8 mouse cellular contexts compared by ENCODE assay signal in the genomic region with DNA sequence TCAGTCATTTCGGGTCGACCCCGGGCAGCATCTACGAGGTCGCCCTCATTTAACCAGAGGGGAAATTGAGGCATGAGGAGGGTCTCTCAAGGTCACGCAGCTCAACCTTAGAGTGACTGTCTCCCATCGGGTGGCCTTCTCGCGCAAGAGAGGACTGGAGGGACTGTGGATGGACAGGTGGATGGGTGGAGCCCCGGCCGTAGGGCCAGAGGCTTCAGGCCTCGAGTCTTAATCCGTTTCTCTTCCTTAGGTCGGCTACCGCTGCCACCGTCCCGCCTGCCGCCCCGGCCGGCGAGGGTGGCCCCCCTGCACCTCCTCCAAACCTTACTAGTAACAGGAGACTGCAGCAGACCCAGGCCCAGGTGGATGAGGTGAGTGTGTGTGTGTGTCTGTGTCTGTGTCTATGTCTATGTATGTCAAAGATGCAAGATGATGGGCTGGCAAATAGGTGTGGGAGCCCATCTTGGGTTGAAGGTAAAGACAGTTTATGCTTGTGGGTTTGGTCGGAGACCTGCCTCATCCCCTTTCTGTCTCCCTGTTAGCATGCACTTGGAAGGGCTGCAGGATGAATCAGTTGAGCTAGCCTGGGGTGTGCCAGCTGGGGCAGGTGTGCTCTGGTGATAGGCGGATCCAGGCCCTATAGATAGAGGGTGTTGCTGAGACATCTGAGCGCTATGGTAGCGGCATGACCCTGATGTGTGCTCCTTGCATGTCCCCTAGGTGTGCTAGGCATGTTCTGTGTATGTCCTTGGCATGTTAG. TPM values are rescaled to one million over a fixed set of nuclear protein-coding genes. Genes with fewer than 3 reads are reported as not detected.
A peak's percentile ranks its signal among the peaks of the same experiment; 100 is the strongest.
DNase-seq lines count a peak whose midpoint lies in the region; ATAC-seq lines count a peak whose summit lies in the region.

No protein-coding gene starts in this region.

- peaks cover 34% of the 10 kb centered on the region for H3K36me3 ChIP-seq in embryonic facial prominence, embryonic 10.5 days (replicated peaks)
- H3K36me3 ChIP-seq in hindbrain, embryonic 15.5 days: peaks cover 9% of the 10 kb centered on the region
- peaks cover 33% of the 10 kb centered on the region for H3K36me3 ChIP-seq in midbrain, embryonic 10.5 days

- intact Hi-C loops in heart, postnatal 25 days (cut with DNase I): loop anchor here (2.0 kb wide), 1 partner anchor 18 kb away; a partner anchor contains a TSS

- H3K9ac ChIP-seq in hindbrain, embryonic 15.5 days: peak overlapping the region; percentile 95

- ATAC-seq in hindbrain, embryonic 15.5 days (ENCODE audit: low FRiP score, low read depth): peak; percentile 28
- no peak for ATAC-seq in monocyte, adult 5-6 weeks (replicated peaks; ENCODE audit: insufficient number of reproducible peaks, low FRiP score, low TSS enrichment, poor library complexity, severe bottlenecking)

- H3K9me3 ChIP-seq in embryonic facial prominence, embryonic 10.5 days: no peaks in the 10 kb centered on the region
- no peaks in the 10 kb centered on the region for H3K9me3 ChIP-seq in hindbrain, embryonic 15.5 days
- H3K9me3 ChIP-seq in midbrain, embryonic 10.5 days (replicated peaks): no peaks in the 10 kb centered on the region

- peak overlapping the region; percentile 98 for H3K4me2 ChIP-seq in hindbrain, embryonic 15.5 days

- no peaks in the 10 kb centered on the region for H3K27me3 ChIP-seq in embryonic facial prominence, embryonic 10.5 days (replicated peaks; ENCODE audit: low read depth, poor library complexity, severe bottlenecking)
- no peaks in the 10 kb centered on the region for H3K27me3 ChIP-seq in hindbrain, embryonic 15.5 days
- H3K27me3 ChIP-seq in midbrain, embryonic 10.5 days (ENCODE audit: low read depth, poor library complexity, severe bottlenecking): no peaks in the 10 kb centered on the region

- peaks cover 45% of the 10 kb centered on the region for H3K4me1 ChIP-seq in embryonic facial prominence, embryonic 10.5 days
- H3K4me1 ChIP-seq in hindbrain, embryonic 15.5 days (replicated peaks): peaks cover 33% of the 10 kb centered on the region
- H3K4me1 ChIP-seq in midbrain, embryonic 10.5 days: peaks cover 54% of the 10 kb centered on the region

- DNase-seq in heart, adult 11 months: peak; percentile 95
- DNase-seq in heart, postnatal 25 days (ENCODE audit: low spot score): no peak
- peak; percentile 54 for DNase-seq in A20 (ENCODE audit: low read depth, low spot score)
- DNase-seq in embryonic facial prominence, embryonic 10.5 days (ENCODE audit: low spot score): no peak
- DNase-seq in midbrain, embryonic 10.5 days (ENCODE audit: low spot score): no peak
- no peak for DNase-seq in Muller cell, postnatal 12 days (ENCODE audit: inconsistent ontology term)

- WGBS in embryonic facial prominence, embryonic 10.5 days: 11% methylated on average over 25 of the region's 25 CpGs
- WGBS in hindbrain, embryonic 15.5 days: 13% methylated on average over 24 of the region's 25 CpGs
- 12% methylated on average over 25 of the region's 25 CpGs for WGBS in midbrain, embryonic 10.5 days

- H3K4me3 ChIP-seq in embryonic facial prominence, embryonic 10.5 days: peak overlapping the region; percentile 87
- peak overlapping the region; percentile 64 for H3K4me3 ChIP-seq in hindbrain, embryonic 15.5 days
- peak overlapping the region; percentile 83 for H3K4me3 ChIP-seq in midbrain, embryonic 10.5 days

- H3K27ac ChIP-seq in embryonic facial prominence, embryonic 10.5 days (replicated peaks): peak overlapping the region; percentile 99
- peak overlapping the region; percentile 89 for H3K27ac ChIP-seq in hindbrain, embryonic 15.5 days (replicated peaks)
- H3K27ac ChIP-seq in midbrain, embryonic 10.5 days (replicated peaks): peak overlapping the region; percentile 99

RNA-seq across cellular contexts. Expression of a gene that starts 0.7 kb away (rescaled TPM):
- 10 to 100 TPM; 59.6 to 65.7 TPM for total RNA-seq in heart, postnatal 25 days (2021)
- 60.9 and 70.0 TPM in 2 replicates for polyA plus RNA-seq in embryonic facial prominence, embryonic 10.5 days (2016; fragmentation: Nextera tagmentation; extraction: Ambion mirVana)
- polyA plus RNA-seq in hindbrain, embryonic 15.5 days (2015; fragmentation: Nextera tagmentation; extraction: Ambion mirVana): 317 and 437 TPM in 2 replicates
- 63.1 and 90.1 TPM in 2 replicates for polyA plus RNA-seq in midbrain, embryonic 10.5 days (2016; fragmentation: Nextera tagmentation; extraction: Ambion mirVana)
- total RNA-seq in monocyte, adult 5-6 weeks (2017): 13.1 to 89.9 TPM (median 23.6 TPM) in 3 replicates

RNA-seq across cellular contexts. Expression of a gene that starts 6.0 kb away (rescaled TPM):
- 10 to 100 TPM; 32.3 to 61.0 TPM for total RNA-seq in heart, postnatal 25 days (2021)
- 6.1 and 7.3 TPM in 2 replicates for polyA plus RNA-seq in embryonic facial prominence, embryonic 10.5 days (2016; fragmentation: Nextera tagmentation; extraction: Ambion mirVana)
- polyA plus RNA-seq in hindbrain, embryonic 15.5 days (2015; fragmentation: Nextera tagmentation; extraction: Ambion mirVana): 10.0 and 10.1 TPM in 2 replicates
- polyA plus RNA-seq in midbrain, embryonic 10.5 days (2016; fragmentation: Nextera tagmentation; extraction: Ambion mirVana): 6.8 and 7.6 TPM in 2 replicates
- total RNA-seq in monocyte, adult 5-6 weeks (2017): 44.9 to 89.7 TPM (median 81.1 TPM) in 3 replicates

RNA-seq across cellular contexts. Expression of a gene that starts 18.4 kb away (rescaled TPM):
- 1 to 10 TPM; 4.4 to 9.8 TPM for total RNA-seq in heart, postnatal 25 days (2021)
- 41.0 and 44.5 TPM in 2 replicates for polyA plus RNA-seq in embryonic facial prominence, embryonic 10.5 days (2016; fragmentation: Nextera tagmentation; extraction: Ambion mirVana)
- polyA plus RNA-seq in hindbrain, embryonic 15.5 days (2015; fragmentation: Nextera tagmentation; extraction: Ambion mirVana): 36.6 and 41.7 TPM in 2 replicates
- 63.4 and 64.8 TPM in 2 replicates for polyA plus RNA-seq in midbrain, embryonic 10.5 days (2016; fragmentation: Nextera tagmentation; extraction: Ambion mirVana)
- 1.1 TPM in 1 of 3 replicates, not detected in the others for total RNA-seq in monocyte, adult 5-6 weeks (2017)

RNA-seq across cellular contexts. Expression of a gene that starts 29.5 kb away (rescaled TPM):
- total RNA-seq in heart, postnatal 25 days (2021): 10 to 100 TPM; 14.4 to 16.4 TPM
- polyA plus RNA-seq in embryonic facial prominence, embryonic 10.5 days (2016; fragmentation: Nextera tagmentation; extraction: Ambion mirVana): 5.3 and 5.9 TPM in 2 replicates
- 22.1 and 23.1 TPM in 2 replicates for polyA plus RNA-seq in hindbrain, embryonic 15.5 days (2015; fragmentation: Nextera tagmentation; extraction: Ambion mirVana)
- polyA plus RNA-seq in midbrain, embryonic 10.5 days (2016; fragmentation: Nextera tagmentation; extraction: Ambion mirVana): 6.9 and 8.7 TPM in 2 replicates
- 12.4 to 16.1 TPM (median 13.3 TPM) in 3 replicates for total RNA-seq in monocyte, adult 5-6 weeks (2017)

RNA-seq across cellular contexts. Expression of a gene that starts 31.2 kb away (rescaled TPM):
- total RNA-seq in heart, postnatal 25 days (2021): under 1 TPM in 1 of 2 experiments, not detected in 1; 0.14 TPM
- polyA plus RNA-seq in embryonic facial prominence, embryonic 10.5 days (2016; fragmentation: Nextera tagmentation; extraction: Ambion mirVana): 0.16 and 0.36 TPM in 2 replicates
- 0.87 and 0.98 TPM in 2 replicates for polyA plus RNA-seq in hindbrain, embryonic 15.5 days (2015; fragmentation: Nextera tagmentation; extraction: Ambion mirVana)
- 0.07 and 0.09 TPM in 2 replicates for polyA plus RNA-seq in midbrain, embryonic 10.5 days (2016; fragmentation: Nextera tagmentation; extraction: Ambion mirVana)
- total RNA-seq in monocyte, adult 5-6 weeks (2017): 0.49 TPM in 1 of 3 replicates, not detected in the others

Comparison
In these comparisons a context has a peak if more than half of its experiments do, and no peak if none do; other contexts are left out.
1. DNase-seq: peak in heart, adult 11 months (single experiment) and A20 (single experiment); none in heart, postnatal 25 days (single experiment), embryonic facial prominence, embryonic 10.5 days (single experiment), midbrain, embryonic 10.5 days (single experiment) and Muller cell, postnatal 12 days (single experiment).
2. Peak in every context shown above with its lines, with median percentiles within 50 percentile points of each other: H3K27ac ChIP-seq and H3K4me3 ChIP-seq.